Mouse (Mus musculus) large intestine, adult 2 months (tissue): Measurements from ENCODE around the gene Tmem74b. TPM values are rescaled to one million over a fixed set of nuclear protein-coding genes. Genes with fewer than 3 reads are reported as not detected.

Experiments used
- DNase-seq: peaks from one replicate; pipeline ENCODE4 v3.0.0-alpha.2; 2012; ENCODE audit warnings: low read depth, low spot score
- WGBS: fragments of 180-500 bp; shearing (Covaris S2); methylation state at CpG from one replicate; pipeline ENCODE4 v1.1.7; 2018; 5-methylcytosine and 5-hydroxymethylcytosine counted together
- polyA plus RNA-seq: library from polyadenylated mRNA; depleted of rRNA; stranded (reverse); fragments of >200 nt; gene quantifications from 2 replicates; pipeline ENCODE4 v1.2.3, GENCODE M21; 2012; rRNA removed

Gene Tmem74b
- 0.22 and 0.36 TPM in 2 replicates for polyA plus RNA-seq

DNA sequence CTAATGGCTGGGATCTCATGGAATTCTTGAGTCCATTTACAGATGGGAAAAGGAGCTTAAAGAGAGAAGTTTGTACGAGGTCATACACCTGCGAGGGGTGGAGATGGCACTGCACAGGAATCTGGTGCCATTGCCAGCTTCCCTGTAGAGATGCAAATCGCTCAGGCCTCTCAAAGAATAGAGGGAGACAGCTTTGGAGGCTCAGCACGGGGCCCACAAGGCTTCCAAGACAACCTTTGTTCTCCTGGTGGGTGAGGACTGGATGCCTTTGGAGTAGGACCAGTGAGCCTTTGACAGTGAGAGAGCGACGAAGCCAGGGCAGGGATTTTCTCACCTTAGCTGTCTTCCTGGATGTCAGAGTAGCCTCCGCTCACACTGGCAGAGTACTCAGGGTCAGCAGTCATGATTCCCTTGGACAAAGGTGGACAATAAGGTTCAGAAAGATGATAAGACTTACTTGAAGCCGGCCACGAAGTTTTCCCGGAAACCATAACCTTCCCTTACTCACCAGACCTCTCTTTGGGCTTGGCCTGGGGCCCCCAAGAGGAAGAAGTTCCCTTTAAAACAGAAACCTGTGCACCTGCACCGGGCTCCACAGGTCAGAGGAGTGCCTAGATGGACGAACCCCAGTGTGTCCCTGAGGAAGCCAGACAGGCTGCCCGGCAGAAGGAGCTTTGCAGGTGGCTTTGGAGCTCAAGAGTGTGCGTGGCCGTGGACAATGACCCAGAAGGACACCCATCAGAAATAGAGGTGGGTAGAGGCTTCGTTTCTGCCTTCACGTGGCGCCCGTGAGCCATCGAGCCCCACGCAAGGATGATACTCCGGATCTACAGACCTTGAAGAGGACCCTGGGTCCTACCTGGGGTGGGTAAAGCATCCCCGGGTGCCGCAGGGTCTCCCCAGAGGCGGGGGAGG is at the start of gene Tmem74b:
Tmem74b (plus strand) TSS at position 778 of the 915 bp plus-strand sequence.
- DNase-seq, result no peak
- WGBS, result 14% methylated on average over 25 of the region's 25 CpGs

DNA sequence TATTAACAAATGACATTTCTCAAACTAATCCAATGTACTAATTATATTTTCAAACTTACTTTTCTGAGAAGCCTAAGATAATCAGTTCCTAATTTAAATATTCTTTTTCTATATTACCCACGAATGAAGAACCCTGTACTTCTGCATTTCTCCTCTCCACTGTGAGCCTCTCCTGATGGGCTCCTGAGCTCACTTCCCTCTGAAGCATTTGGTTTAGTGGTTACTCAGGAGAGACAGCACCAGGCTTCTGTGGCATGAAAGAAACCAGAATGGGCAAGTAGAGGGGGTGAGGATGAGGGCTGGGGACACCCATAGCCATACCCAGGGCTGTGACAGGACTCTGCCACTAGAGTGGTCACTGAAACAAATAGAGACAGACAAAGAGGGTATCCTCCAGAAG is 49.8 kb upstream of the Tmem74b start:
- WGBS, result 74% methylated on average over 1 of the region's 1 CpGs
- no peak for DNase-seq

DNA sequence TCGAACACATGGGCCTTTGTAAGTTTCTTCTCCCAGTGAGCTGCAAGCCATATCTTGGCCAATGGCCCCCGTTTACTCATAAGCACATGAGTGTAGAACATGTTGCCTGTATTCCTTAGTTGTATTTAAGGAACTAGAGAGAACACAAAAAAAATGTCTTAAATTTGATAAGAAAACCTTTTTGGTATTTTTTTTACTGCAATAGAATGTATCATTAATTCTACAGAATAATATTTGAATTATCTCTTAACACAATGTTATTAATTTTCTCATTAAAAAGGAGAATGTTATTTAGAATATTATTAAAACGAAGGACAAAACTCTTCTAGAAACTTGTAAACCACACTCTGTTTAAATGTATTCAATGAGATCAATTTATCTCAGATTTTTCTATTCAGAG is 33.4 kb upstream of the Tmem74b start, which contains the start of gene Rad21l:
Rad21l (minus strand) TSS at position 101 of the 400 bp plus-strand sequence.
- no peak for DNase-seq
- 74% methylated on average over 3 of the region's 3 CpGs for WGBS

DNA sequence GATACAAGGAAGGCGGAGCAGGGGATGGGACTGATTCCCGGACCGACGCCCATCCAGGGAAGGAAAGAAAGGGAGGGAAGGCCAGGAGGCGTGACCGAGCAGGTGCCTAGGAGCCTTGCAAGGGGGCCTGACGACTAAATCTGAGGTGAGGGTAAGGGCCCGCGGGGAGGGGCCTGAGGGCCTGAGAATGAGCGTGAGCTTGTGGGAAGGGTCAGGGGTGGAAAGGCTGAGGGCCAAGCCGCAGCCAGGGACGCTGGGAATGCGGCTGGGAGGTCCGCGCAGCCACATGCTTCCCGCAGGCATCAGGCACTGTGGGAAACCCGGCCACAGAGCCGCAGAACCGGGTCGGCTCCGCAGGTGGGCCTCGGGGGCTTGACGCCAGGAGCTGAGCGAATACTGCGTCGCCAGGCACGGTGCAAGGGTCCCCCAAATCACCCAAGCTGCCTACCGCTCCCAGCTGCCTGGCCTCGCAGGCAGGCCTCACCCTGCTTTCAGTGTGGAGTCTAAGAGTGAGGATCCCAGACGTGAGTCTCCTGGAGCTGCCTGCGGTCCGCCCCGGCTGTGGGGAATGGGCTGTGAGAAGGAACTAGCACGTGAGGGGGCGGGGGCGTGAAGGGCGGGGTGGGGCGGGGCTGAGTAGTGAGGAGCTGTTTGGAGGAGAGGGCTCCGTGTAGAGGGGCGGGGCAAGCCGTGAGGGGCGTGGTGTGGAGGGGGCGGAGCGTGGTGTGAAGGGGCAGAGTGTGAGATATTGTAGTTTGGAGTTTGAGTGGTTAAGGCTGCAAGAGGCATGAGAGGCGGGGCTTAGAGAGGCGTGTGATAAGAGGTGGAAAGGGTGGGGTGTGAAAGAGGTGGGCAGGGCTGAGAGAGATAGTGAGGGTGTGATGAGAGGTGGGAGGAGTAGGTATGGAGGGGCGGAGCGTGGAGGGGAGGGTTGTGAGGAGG is 31.5 kb upstream of the Tmem74b start:
- no peak for DNase-seq
- 36% methylated on average over 48 of the region's 48 CpGs for WGBS

DNA sequence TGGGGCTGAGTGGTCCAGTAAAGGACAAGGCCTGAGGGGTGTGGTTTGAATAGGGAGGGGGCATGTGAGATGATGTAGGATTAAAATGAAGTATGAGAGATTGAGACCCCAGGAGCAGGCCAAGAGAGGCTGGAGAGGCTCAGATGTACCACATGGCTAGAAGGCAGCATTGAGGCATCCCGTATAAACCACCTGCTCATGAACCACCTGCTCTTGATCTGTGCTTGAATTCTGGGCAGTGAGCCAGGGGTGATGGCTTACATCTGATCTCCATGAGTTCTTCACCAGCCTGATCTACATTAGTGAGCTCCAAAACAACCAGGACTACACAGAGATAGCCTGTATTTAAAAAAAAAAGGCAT is 30.9 kb upstream of the Tmem74b start:
- DNase-seq, result no peak
- WGBS, result 29% methylated on average over 1 of the region's 1 CpGs

DNA sequence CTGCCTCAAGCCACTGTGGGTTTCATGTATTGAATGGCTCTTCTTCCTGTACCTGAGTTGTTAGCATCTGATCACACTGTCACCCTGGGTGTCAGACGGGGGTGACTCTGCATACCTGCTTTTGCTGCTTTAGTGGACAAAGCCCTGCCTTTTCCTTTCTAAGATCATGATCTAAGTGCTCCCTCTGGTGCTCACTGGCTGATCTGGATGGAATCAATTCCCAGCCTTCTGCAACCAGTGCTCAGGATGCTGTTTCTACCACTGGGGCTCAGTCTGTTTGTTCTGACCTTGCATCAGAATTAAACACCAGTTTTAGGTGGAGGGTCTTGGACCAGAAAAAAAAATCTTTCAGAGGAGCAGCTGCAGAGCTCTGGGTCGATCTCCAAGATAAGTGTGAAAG is 25.6 kb upstream of the Tmem74b start:
- WGBS, result 44% methylated on average over 2 of the region's 2 CpGs
- no peak for DNase-seq

DNA sequence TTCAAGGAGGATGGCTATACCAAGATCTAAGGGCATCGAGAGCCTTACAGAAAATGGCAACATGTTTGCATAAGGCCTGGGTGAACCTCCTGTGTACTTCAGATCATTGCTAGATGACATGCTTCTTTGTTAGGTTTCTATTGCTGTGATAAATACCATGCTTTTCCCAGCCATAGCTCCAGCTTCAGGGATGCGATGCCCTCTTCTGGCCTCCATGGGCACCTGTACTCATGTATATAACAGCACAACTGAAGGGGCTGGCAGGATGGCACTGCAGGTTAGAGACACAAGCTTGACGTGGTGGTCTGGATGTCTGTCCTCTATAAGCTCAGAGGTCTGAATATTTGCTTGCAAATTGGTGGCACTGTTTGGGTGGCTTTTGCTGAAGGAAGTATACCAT is 19.5 kb upstream of the Tmem74b start:
- DNase-seq, result no peak
- 24% methylated on average over 3 of the region's 3 CpGs for WGBS

DNA sequence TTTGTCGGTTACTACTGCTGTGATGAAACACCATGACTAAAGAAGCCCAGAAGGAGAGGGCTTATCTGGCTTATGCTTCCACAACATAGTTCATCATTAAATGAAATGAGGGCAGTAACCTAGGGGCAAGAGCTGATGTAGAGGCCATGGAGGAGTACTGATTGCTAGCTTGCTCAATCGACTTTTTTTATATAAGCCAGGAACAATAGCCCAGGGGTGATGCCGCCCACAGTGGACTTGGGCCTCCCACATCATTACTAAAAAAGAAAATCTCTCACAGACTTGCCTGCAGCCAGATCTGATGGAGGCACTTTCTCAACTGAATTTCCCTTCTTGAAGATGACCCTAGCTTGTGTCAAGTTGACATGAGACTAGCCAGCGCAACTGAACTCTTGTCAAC is 18.8 kb upstream of the Tmem74b start:
- WGBS, result 74% methylated on average over 4 of the region's 4 CpGs
- DNase-seq, result no peak

DNA sequence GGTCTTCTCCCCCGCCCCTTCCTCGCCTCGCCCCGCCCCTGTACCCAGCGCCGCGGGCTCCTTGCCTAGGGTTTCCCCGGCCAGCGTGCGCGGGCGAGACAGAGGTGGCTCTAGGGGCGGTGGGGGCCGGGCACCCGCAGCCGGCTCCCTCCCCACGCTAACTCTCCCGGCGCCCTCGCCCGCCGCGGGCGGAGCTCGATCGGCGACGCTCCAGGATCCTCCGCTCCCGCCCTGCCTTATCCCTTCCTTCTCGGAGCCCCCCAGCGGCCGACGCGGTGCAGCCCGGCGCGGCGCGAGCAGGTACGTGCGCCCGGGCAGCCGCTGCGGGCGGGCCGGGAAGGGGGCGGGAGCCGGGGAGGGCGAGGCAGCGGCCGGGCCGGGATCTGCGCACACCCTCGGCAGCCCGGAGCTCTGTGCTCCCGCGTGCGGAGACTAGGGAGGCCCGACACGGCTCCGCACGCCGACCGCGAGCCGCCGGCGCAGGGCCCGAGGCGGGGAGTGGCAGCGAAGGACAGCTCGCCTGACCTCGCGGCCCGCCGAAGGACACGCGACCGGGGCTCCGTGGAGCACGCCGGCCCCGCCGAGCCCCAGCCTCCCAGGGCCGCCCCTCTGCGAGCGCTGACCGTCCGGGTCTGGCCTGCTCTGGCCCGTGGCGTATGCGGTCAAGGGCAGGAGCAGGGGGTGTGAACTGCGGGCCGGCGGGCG is 490 bp downstream of the Tmem74b start:
- WGBS, result under 1% methylated on average over 97 of the region's 97 CpGs
- DNase-seq, result no peak

DNA sequence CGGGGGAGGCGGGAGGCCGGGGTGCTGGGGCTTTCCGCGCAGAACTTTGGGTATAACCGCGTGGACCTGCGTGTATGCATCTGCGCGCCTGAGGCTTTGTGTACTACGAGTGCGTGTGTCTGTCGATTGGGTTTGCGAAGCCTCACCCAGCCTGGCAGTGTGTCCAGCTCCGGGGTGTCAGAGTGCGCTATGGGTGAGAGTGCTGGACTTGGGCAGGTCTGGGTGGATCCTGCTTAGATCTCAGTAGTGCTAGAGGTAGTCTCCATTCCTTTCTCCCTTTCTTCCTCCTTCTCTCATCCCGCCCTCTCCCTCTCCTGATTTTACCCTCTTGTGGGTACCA is 1.0 kb downstream of the Tmem74b start:
- 2% methylated on average over 17 of the region's 17 CpGs for WGBS
- DNase-seq, result no peak

DNA sequence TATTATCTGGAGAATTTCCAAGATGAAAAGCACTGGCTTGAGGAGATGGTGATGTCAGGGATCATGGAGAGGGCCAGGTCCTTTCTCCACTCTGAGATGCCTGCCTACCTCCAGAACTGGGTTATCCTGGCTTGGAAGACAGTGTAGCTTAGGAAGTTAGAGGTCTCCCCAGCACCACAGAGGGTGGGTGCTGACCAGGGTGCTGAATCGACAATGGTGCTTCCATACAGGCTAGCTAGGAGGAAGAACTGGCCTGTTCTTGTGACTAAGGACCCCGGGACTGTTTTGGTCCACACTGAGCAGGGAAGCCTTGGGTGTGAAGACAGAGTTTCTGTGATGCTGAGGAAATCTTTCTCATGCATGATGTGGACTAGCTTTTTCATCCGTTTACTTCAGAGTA is 10.8 kb downstream of the Tmem74b start:
- DNase-seq, result no peak
- 34% methylated on average over 3 of the region's 3 CpGs for WGBS

DNA sequence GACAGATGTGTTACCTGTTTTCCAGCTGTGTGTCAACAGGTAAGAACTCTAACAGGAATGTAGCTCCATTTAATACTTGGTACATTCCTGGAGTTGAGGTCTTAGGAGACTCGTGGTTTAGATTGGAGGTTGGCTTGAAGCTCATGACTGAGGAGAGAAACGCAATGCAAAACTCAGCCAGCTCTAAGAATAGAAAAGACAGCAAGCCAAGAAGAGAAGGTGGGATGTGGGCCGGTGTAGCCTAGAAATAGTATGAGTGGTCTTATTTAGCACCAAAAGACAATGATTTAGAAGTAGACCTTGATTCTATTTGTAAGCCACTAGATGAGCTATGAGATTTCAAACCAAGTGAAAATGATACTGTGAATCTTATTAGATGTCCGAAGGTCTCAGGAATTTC is 13.7 kb downstream of the Tmem74b start:
- 91% methylated on average over 4 of the region's 4 CpGs for WGBS
- no peak for DNase-seq

DNA sequence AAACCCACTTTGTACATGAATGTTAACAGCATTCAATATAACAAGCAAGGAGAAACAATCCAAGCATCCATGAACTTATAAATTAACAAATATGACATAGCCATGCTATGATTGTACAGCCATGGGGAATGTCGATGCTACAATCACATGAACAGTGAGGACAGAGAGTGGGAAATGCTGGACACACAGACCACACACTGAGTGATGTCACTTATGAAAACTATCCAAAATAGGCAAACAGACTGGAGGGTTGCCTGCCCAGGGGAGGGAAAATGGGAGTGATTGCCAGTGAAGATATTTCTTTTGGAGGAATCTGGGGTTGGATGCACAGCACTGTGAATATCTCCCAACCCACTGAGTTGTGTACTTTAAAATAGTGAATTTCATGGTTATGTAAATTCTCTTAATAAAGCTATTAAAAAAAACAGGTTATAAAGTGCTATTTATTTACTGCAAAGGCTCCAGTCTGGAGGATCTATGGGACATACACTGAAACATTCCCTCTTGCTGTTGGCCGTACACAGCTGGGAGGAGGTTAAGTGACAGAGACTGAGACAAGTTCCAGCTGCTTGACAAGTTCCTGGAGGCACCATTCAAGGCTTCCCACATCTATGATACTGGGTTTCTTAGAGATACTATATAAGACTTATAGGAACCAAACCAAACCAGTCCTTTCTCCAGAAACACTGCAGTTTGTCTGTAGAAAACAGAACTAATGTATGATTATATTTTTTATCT is 14.7 kb downstream of the Tmem74b start:
- 77% methylated on average over 2 of the region's 2 CpGs for WGBS

DNA sequence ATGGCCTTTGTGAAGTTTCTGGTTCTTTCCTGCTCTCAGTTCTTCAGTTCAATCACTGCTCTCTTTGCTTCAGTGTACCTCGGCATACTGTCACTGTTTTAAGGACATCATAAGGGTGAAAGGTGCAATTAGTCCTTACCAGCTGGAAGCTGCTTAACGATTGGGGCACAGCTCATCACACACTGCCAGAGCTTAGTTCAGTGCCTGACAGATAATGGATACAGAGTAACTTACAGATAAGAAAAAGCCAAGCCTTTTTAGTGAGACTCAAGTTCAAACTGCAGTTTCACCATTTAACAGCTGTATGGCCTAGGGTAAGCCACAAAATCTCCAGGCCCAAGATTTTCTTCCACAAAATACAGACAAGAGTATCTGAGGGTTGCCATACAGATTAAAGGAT is 22.3 kb downstream of the Tmem74b start:
- no peak for DNase-seq
- WGBS, result 82% methylated on average over 2 of the region's 2 CpGs

More for the DNA sequence above, 14.7 kb downstream of the Tmem74b start:
- DNase-seq, result no peak

DNA sequence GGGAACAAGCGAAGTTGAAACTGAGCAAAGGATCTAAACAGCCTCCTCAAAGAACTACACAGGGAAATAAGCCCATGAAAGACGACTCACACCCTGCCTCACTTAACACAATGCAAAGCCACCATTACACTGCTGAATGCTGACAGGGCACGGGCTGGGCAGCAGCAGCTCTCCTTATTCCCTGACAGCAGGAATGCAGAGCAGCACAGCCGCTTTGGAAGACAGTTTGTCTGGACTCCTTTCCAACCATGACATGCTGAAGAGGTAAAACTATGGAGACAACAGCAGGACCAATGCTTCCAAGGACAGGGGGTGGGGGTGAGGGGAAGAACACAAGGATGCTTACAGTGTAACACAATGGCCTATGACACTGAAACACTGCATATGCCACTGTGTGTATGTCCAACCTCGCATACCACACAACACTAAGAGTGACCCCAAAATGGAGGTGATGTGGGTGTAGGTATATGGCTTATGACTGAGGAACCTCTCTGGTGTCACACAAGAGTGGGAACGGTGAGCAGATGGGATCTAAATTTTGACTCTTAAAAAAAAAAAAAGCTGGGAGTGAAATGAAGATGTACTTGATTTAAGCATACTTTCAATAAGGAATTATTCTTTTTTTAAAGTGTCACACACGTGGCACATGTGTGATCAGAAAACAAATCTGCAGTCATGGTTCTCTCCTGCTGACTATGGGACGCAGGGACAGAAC is 31.5 kb downstream of the Tmem74b start:
- 88% methylated on average over 8 of the region's 8 CpGs for WGBS
- DNase-seq, result no peak

DNA sequence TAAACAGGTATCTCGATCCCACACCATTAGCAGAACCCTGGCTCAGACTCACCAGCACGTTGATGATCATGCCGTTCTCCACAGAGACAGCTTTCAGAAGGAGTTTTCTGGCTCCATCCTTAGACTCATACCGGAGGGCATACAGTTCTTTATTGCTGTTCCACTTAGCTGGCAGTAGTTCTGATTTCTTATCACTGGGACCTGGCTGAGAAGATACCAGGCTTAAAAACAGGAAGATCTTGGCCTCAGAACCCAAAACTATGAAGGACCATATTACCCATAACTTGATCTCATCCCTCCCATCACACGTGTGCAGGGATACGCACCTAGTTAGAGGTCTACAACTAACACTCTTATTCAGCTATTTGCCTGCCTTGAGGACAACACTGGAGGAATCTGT is 33.6 kb downstream of the Tmem74b start:
- WGBS, result 95% methylated on average over 6 of the region's 6 CpGs
- no peak for DNase-seq

DNA sequence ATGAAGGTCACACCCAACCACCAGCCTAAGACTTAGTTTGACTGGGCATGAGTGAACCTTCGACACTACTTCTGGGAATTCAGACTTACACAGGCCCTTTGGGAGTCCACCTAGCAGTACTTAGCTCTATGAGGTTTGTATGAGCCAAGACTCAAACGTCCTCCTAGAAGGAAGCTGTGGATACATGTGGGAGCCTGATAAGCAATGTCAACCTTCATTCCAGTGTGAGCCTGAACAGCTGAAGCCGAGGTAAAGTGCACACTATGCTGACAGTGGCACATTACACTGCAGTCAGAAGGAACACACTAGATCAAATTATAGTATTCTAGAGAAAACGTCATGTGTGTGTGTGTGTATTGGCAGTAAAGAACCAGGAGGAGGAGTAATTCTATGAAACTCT is 36.7 kb downstream of the Tmem74b start:
- WGBS, result 75% methylated on average over 4 of the region's 4 CpGs
- DNase-seq, result no peak

DNA sequence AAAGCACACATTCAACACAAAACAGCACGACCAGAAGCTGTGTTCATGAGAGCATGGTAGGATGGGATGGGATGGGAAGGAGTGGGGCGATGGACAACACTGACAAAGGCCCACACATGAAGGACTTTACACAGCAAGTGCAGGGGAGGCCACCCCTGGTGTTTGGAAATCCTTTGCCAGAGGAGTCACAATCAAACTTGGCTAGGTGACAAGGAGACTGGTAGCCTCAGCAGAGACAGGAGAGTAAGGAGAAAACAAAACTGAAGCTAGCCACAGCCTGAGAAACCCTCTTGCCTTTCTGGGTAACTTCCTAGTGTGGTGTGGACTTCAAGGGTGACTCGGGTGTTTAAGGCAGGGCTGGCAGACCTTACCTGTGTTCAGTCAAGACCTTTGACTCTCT is 37.3 kb downstream of the Tmem74b start:
- 75% methylated on average over 3 of the region's 3 CpGs for WGBS
- DNase-seq, result no peak

DNA sequence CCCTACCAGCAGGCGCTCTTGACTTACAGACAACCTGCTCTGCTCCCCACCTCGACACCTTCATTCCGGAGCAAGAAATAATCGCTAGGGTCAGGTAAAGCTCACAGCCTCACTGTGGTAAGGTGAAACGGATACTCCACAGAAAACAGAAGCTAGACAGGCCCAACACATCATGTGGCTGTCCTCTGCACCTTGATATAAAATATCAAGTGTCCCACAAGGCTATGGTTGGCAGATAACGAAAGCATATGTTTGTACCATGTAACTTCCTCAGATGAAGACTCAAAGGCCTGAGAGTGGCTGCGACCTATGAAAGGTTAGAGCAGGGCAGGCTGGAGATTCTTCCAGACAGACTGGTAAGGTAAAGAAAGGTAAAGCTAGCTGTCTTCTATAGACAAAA is 37.7 kb downstream of the Tmem74b start:
- 84% methylated on average over 7 of the region's 7 CpGs for WGBS
- no peak for DNase-seq
